Mouse (Mus musculus): Measurements from ENCODE around the gene Ppp2r5a.

DNA sequence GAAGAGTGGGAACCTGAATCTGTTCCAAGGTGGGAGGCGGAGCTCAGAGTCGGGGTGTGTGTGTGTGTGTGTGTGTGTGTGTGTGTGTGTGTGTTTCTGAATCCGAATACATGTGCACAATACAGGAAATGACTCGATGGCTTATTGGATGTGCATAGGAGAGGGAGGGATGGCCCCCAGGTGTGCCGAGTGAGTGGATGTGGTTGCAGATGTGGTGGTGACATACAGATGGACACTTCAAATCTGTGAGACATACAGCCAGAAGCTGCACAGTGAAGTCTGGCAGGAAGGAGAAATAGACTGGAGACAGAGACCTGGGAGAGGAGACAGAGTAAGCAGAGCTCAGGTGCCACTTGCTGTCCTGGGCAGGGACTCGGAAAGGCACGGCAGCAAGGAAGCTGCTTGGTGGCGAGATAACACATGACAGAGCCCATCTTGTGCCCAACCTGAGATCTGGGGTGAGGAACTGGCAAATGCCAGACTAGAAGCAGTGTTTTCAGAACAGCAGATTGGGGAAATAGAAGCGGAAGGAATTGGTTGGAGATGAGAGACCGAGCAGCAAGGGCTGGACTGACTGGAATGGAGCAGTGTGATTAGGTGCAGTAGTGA lies 1.8 kb upstream of the Ppp2r5a start:
- TF ChIP-seq CTCF (IDR thresholded peaks at IDR 0.05; ENCODE audit: control insufficient read depth, insufficient read depth, low read length) (no peak), POLR2A (IDR thresholded peaks at IDR 0.05; ENCODE audit: borderline replicate concordance, control insufficient read depth, low read depth, low read length) (no peak)

Measured in bone marrow, adult 2 months (tissue).